Mouse (Mus musculus): ENCODE data around the gene Mrgprh.
A peak's percentile ranks its signal among the peaks of the same experiment; 100 is the strongest.

Gene Mrgprh

DNA sequence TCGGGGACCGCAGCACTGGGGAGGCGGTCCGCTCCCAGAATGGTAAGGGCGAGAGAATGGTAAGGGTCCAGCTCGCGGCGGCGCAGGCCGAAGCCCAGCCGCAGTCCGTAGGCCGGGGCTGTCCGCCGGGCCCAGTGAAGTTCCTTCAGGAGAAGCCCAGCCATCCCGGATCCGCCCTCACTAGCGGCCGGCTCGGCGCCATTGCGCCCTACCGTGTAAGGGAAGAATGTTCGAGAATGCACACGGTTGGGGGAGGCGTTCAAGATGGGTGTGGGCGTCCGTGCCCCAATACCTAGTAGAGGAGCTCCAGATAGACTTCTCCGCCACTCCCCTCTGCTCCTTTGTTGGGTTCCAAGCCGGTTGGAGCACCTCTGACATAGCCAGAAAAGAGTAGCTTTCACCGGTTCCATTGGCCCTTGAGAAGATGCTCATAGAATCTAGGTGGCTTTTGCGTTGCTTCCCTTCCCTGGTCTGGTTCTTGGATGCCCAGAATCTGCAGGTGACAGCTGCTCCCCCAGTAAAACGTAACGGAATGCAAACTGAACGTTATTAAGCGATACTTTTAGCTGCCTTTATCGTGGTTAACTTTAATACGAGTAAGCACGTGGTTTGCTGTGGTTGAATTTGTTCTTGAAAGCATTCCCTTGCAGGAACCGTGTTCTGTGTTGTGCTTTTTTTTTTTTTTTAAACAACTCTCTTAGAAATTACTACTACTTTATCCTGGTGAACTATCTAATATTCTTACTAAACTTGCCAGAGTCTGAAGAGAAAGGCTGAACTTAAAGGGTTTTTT is 41.0 kb downstream of the Mrgprh start:
- DNase-seq (ENCODE audit: low read depth, low spot score) = peak; percentile 41

- DNase-seq (ENCODE audit: low read depth, low spot score) = no peak
Observed at GRCm38 (mm10) chr17:12921073-12921472, 45.2 kb downstream of the Mrgprh start.

GRCm38 (mm10) chr17:12925001-12925400 is 49.2 kb downstream of the Mrgprh start:
- DNase-seq (ENCODE audit: low read depth, low spot score) = no peak

GRCm38 (mm10) chr17:12925703-12926180 is 49.9 kb downstream of the Mrgprh start:
- no peak for DNase-seq (ENCODE audit: low read depth, low spot score)
